Comparison of ENCODE assay signal across 10 mouse cellular contexts in genomic region chr2:75998692-75999091, GRCm38 (mm10). TPM values are rescaled to one million over a fixed set of nuclear protein-coding genes. Genes with fewer than 3 reads are reported as not detected.
DNase-seq lines count a peak whose midpoint lies in the region; ATAC-seq and TF ChIP-seq lines count a peak whose summit lies in the region.
"Had no signal": no experiment of that assay in that cellular context is flagged by ENCODE, and none has a peak within 500 bp of the region (broad histone marks: within the 10 kb centered on the region; RNA-seq: fewer than 3 reads in every experiment).

No protein-coding gene starts in this region.

- H3K9me3 ChIP-seq in lung, embryonic 14.5 days (ENCODE audit: low read depth, low read length), result no peaks in the 10 kb centered on the region
- H3K9me3 ChIP-seq in embryonic facial prominence, embryonic 10.5 days, result no peaks in the 10 kb centered on the region

- 13% methylated on average over 8 of the region's 8 CpGs for WGBS in lung, embryonic 14.5 days
- 42% methylated on average over 8 of the region's 8 CpGs for WGBS in embryonic facial prominence, embryonic 10.5 days

- DNase-seq in lung, embryonic 14.5 days, result peak; percentile 67
- no peak for DNase-seq in lung, postnatal 25 days (ENCODE audit: low spot score)
- DNase-seq in cerebellum, adult 8-10 months, result peak; percentile 29
- DNase-seq in embryonic facial prominence, embryonic 10.5 days (ENCODE audit: low spot score), result no peak
- DNase-seq in layer of hippocampus, adult 8-10 months (ENCODE audit: low spot score in 2 of 2), result peak; percentile 53 to 62
- no peak for DNase-seq in ovary, postnatal 14 days (ENCODE audit: low spot score)
- DNase-seq in frontal cortex, postnatal 36 days (ENCODE audit: low spot score in 2 of 2), result no peak
- no peak for DNase-seq in thymus, postnatal 4 days
- DNase-seq: adrenal gland, postnatal 36 days had no signal

- no peak overlapping the region for H3K9ac ChIP-seq in lung, embryonic 14.5 days

- peaks cover 11% of the 10 kb centered on the region; the same call in 1 of the 2 replicates for H3K4me1 ChIP-seq in lung, embryonic 14.5 days (ENCODE audit: insufficient read depth)
- peaks cover 38% of the 10 kb centered on the region for H3K4me1 ChIP-seq in embryonic facial prominence, embryonic 10.5 days

- no peak overlapping the region for H3K4me3 ChIP-seq in lung, embryonic 14.5 days (ENCODE audit: low read depth, low read length)
- H3K4me3 ChIP-seq in embryonic facial prominence, embryonic 10.5 days, result no peak overlapping the region

- no peak overlapping the region for H3K4me2 ChIP-seq in lung, embryonic 14.5 days

- ATAC-seq in lung, embryonic 14.5 days (ENCODE audit: insufficient read depth), result peak; percentile 50; the same call in 1 of the 2 replicates

- H3K27ac ChIP-seq in lung, embryonic 14.5 days (ENCODE audit: low read depth), result 0 out of 2 replicates have a peak overlapping the region, but pooled peaks have one; percentile 19
- H3K27ac ChIP-seq in embryonic facial prominence, embryonic 10.5 days (replicated peaks), result peak overlapping the region; percentile 64

- no peaks in the 10 kb centered on the region for H3K27me3 ChIP-seq in lung, embryonic 14.5 days (ENCODE audit: insufficient read depth, low read length)
- H3K27me3 ChIP-seq in embryonic facial prominence, embryonic 10.5 days (replicated peaks; ENCODE audit: low read depth, poor library complexity, severe bottlenecking), result no peaks in the 10 kb centered on the region

- TF ChIP-seq CTCF in lung, embryonic 14.5 days (IDR thresholded peaks at IDR 0.05; ENCODE audit: low read depth), result no peak

- H3K36me3 ChIP-seq in lung, embryonic 14.5 days (ENCODE audit: insufficient read depth), result no peaks in the 10 kb centered on the region
- no peaks in the 10 kb centered on the region for H3K36me3 ChIP-seq in embryonic facial prominence, embryonic 10.5 days (replicated peaks)

RNA-seq across cellular contexts. Expression of gene Ttc30a1, which starts 16.9 kb away (rescaled TPM):
- polyA plus RNA-seq in lung, embryonic 14.5 days (2014; fragmentation: Nextera tagmentation; extraction: Ambion mirVana), result 9.0 and 9.4 TPM in 2 replicates
- 11.5 and 11.7 TPM in 2 replicates for polyA plus RNA-seq in embryonic facial prominence, embryonic 10.5 days (2016; fragmentation: Nextera tagmentation; extraction: Ambion mirVana)
- total RNA-seq in layer of hippocampus, adult 8-10 months (2022), result 1 to 10 TPM; 2.4 to 4.2 (median 3.5) TPM

RNA-seq across cellular contexts. Expression of gene Ttc30a2, which starts 20.7 kb away (rescaled TPM):
- polyA plus RNA-seq in lung, embryonic 14.5 days (2014; fragmentation: Nextera tagmentation; extraction: Ambion mirVana), result 0.14 and 0.33 TPM in 2 replicates
- polyA plus RNA-seq in embryonic facial prominence, embryonic 10.5 days (2016; fragmentation: Nextera tagmentation; extraction: Ambion mirVana), result 0.23 and 0.65 TPM in 2 replicates
- under 1 TPM in 2 of 4 experiments, not detected in 2; 0.25 to 0.43 TPM for total RNA-seq in layer of hippocampus, adult 8-10 months (2022)
- total RNA-seq: megakaryocyte progenitor cell, adult 5-6 weeks had no signal

Comparison
In these comparisons a context has a peak if more than half of its experiments do, and no peak if none do; other contexts are left out.
1. DNase-seq: peak in lung, embryonic 14.5 days (single experiment), cerebellum, adult 8-10 months (single experiment) and layer of hippocampus, adult 8-10 months (2 of 2); none in lung, postnatal 25 days (single experiment), embryonic facial prominence, embryonic 10.5 days (single experiment), ovary, postnatal 14 days (single experiment), frontal cortex, postnatal 36 days (0 of 2) and thymus, postnatal 4 days (single experiment).